12 mouse cellular contexts compared by ENCODE assay signal in the genomic region with DNA sequence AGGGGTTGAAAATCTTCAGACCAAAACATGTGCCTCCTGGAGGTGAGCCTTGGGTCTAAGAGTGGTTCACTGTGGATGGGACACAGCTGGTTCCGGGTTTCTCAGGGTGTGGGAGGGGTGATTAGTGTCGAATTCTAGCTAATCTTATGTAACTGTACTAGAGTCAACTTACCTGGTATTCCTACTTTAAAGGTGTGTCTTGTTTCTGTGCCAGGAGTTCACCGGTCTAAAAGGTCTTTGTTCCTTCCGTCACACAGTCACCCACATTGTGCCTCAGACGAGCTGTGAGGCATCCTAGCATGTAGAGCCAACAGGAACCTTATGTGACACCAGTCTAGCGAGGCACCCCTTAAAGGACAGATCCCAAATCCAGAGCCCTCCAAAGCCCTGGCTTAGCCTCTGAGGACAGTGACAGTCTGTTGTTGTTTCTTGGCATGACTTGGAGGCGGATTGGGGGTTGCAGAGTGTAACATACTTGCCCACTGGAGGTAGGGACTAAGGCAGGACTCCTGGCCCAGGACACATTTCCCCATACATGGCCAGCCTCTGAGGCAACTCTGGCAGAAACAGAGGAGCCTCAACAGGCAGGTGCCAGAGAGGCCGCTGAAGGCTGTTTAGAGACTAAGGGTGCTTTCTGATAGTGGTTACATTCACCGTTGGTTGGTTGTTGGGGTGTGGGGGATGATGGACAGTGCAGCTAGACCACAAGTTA. TPM values are rescaled to one million over a fixed set of nuclear protein-coding genes. Genes with fewer than 3 reads are reported as not detected.
DNase-seq lines count a peak whose midpoint lies in the region; ATAC-seq and TF ChIP-seq lines count a peak whose summit lies in the region.
"Had no signal": no experiment of that assay in that cellular context is flagged by ENCODE, and none has a peak within 500 bp of the region (broad histone marks: within the 10 kb centered on the region; RNA-seq: fewer than 3 reads in every experiment).

No protein-coding gene starts in this region.

- H3K4me1 ChIP-seq in liver, embryonic 16.5 days (ENCODE audit: control insufficient read depth, low read depth, low read length) = peaks cover 65% of the 10 kb centered on the region
- H3K4me1 ChIP-seq in forebrain, embryonic 11.5 days (replicated peaks; ENCODE audit: control insufficient read depth, insufficient read depth, low read length) = no peaks in the 10 kb centered on the region

- no peaks in the 10 kb centered on the region for H3K9me3 ChIP-seq in liver, embryonic 16.5 days (replicated peaks; ENCODE audit: control insufficient read depth, low read length)
- no peaks in the 10 kb centered on the region for H3K9me3 ChIP-seq in forebrain, embryonic 11.5 days (ENCODE audit: control insufficient read depth, low read length)
- H3K9me3 ChIP-seq: forebrain, embryonic 10.5 days; limb, embryonic 12.5 days had no signal

- peak overlapping the region; percentile 52 for H3K4me3 ChIP-seq in gastrocnemius, adult 2 months
- H3K4me3 ChIP-seq in liver, embryonic 16.5 days (ENCODE audit: low read depth, low read length) = peak overlapping the region; percentile 2; the same call in 1 of the 2 replicates
- no peak overlapping the region for H3K4me3 ChIP-seq in forebrain, embryonic 11.5 days (ENCODE audit: low read depth, low read length)
- H3K4me3 ChIP-seq: forebrain, embryonic 10.5 days; limb, embryonic 12.5 days had no signal

- H3K4me2 ChIP-seq in liver, embryonic 16.5 days (ENCODE audit: low read depth, low read length) = peak overlapping the region; percentile 24
- no peak overlapping the region for H3K4me2 ChIP-seq in forebrain, embryonic 11.5 days (ENCODE audit: low read depth, low read length, severe bottlenecking)
- H3K4me2 ChIP-seq: limb, embryonic 12.5 days had no signal

- peak overlapping the region; percentile 34; the same call in 1 of the 2 replicates for H3K9ac ChIP-seq in liver, embryonic 16.5 days (ENCODE audit: low read depth, low read length)
- no peak overlapping the region for H3K9ac ChIP-seq in forebrain, embryonic 11.5 days (ENCODE audit: low read length)
- H3K9ac ChIP-seq: limb, embryonic 12.5 days had no signal

- H3K27me3 ChIP-seq in liver, embryonic 16.5 days (ENCODE audit: control insufficient read depth, insufficient read depth, low read depth, low read length) = no peaks in the 10 kb centered on the region
- no peaks in the 10 kb centered on the region; the same call in 1 of the 2 replicates for H3K27me3 ChIP-seq in forebrain, embryonic 11.5 days (ENCODE audit: control insufficient read depth, insufficient read depth, low read length)

- no peak for TF ChIP-seq CTCF in gastrocnemius, adult 2 months (IDR thresholded peaks at IDR 0.05)

- DNase-seq in gastrocnemius, adult 2 months = peak; percentile 54
- DNase-seq in gastrocnemius, postnatal 14 days = no peak
- peak; percentile 3 for DNase-seq in lung, postnatal 10 days
- no peak for DNase-seq in lung, postnatal 4 days
- DNase-seq in forebrain, embryonic 11.5 days (ENCODE audit: low spot score) = no peak
- DNase-seq in neural tube, embryonic 10.5 days (ENCODE audit: extremely low spot score, low spot score) = no peak
- DNase-seq in left cerebral cortex, postnatal 25 days (ENCODE audit: low spot score in 2 of 2) = no peak
- DNase-seq: cerebellum, adult 8-10 months; thymus, postnatal 36 days had no signal

- intact Hi-C loops in gastrocnemius, adult 2 months (cut with DNase I) = loop anchor here (10.0 kb wide), 1 partner anchor 233 kb away; no protein-coding TSS in a partner anchor
- intact Hi-C loops in gastrocnemius, postnatal 14 days (cut with DNase I; ENCODE audit: low total_unique reads) = loop anchor here (10.0 kb wide), 1 partner anchor 67 kb away; no protein-coding TSS in a partner anchor
- intact Hi-C loops in left cerebral cortex, postnatal 25 days (cut with DNase I) = no loop called here

- WGBS in liver, embryonic 16.5 days (ENCODE audit: insufficient replicate concordance) = 47% methylated on average over 9 of the region's 9 CpGs
- 89% methylated on average over 9 of the region's 9 CpGs for WGBS in forebrain, embryonic 11.5 days

- 0 out of 2 replicates have a peak, but pooled peaks have one; percentile 20 for ATAC-seq in liver, embryonic 16.5 days (ENCODE audit: low read depth)
- ATAC-seq in forebrain, embryonic 11.5 days (replicated peaks; ENCODE audit: low FRiP score) = no peak

- H3K27ac ChIP-seq in gastrocnemius, adult 2 months = peak overlapping the region; percentile 88
- H3K27ac ChIP-seq in liver, embryonic 16.5 days (ENCODE audit: low read length) = peak overlapping the region; percentile 66
- no peak overlapping the region for H3K27ac ChIP-seq in forebrain, embryonic 11.5 days (ENCODE audit: low read depth, low read length)
- H3K27ac ChIP-seq: forebrain, embryonic 10.5 days; limb, embryonic 12.5 days had no signal

- H3K36me3 ChIP-seq in liver, embryonic 16.5 days (ENCODE audit: control insufficient read depth, insufficient read depth) = no peaks in the 10 kb centered on the region
- H3K36me3 ChIP-seq in forebrain, embryonic 11.5 days (ENCODE audit: control insufficient read depth, insufficient read depth, low read length) = no peaks in the 10 kb centered on the region
- H3K36me3 ChIP-seq: forebrain, embryonic 10.5 days; limb, embryonic 12.5 days had no signal

RNA-seq across cellular contexts. Expression of gene Acsl1, which starts 7.1 kb away (rescaled TPM):
- 100 to 1,000 TPM; 224 to 367 TPM for total RNA-seq in gastrocnemius, adult 2 months (2021)
- 100 to 1,000 TPM; 239 to 291 TPM for total RNA-seq in gastrocnemius, postnatal 14 days (2021)
- 139 and 168 TPM in 2 replicates for polyA plus RNA-seq in liver, embryonic 16.5 days (2015; fragmentation: Nextera tagmentation; extraction: Ambion mirVana)
- 6.2 and 6.7 TPM in 2 replicates for polyA plus RNA-seq in forebrain, embryonic 11.5 days (2014; fragmentation: Nextera tagmentation; extraction: Ambion mirVana)
- total RNA-seq in left cerebral cortex, postnatal 25 days (2021) = 10 to 100 TPM; 42.2 to 49.0 TPM

Comparison
In these comparisons a context has a peak if more than half of its experiments do, and no peak if none do; other contexts are left out.
1. DNase-seq: peak in gastrocnemius, adult 2 months (single experiment) and lung, postnatal 10 days (single experiment); none in gastrocnemius, postnatal 14 days (single experiment), lung, postnatal 4 days (0 of 2), forebrain, embryonic 11.5 days (single experiment), neural tube, embryonic 10.5 days (single experiment) and left cerebral cortex, postnatal 25 days (0 of 2).
2. RNA of gene Acsl1, which starts 7.1 kb away (total RNA-seq): 224 to 367 TPM in gastrocnemius, adult 2 months and 239 to 291 TPM in gastrocnemius, postnatal 14 days; 42.2 to 49.0 TPM in left cerebral cortex, postnatal 25 days; every median in the first group is over 4 times any median in the second.